Mouse (Mus musculus): Measurements from ENCODE around the gene Papss2.

Papss2 gene

GRCm38 (mm10) chr19:32599006-32599405, 3.4 kb downstream of the Papss2 start:
- in situ Hi-C loops (cut with MboI; ENCODE audit: unreplicated experiment in 2 of 2) = loop anchor here in 1 of 2 experiments (10.0 kb wide), 1 partner anchor 96 kb away; no protein-coding TSS in a partner anchor

- in situ Hi-C loops (cut with MboI; ENCODE audit: unreplicated experiment in 2 of 2) = loop anchor here in 1 of 2 experiments (10.0 kb wide), 1 partner anchor 95 kb away; no protein-coding TSS in a partner anchor
Measured at GRCm38 (mm10) chr19:32599436-32599835, 3.8 kb downstream of the Papss2 start.

GRCm38 (mm10) chr19:32601033-32601770, 5.6 kb downstream of the Papss2 start:
- in situ Hi-C loops (cut with MboI; ENCODE audit: unreplicated experiment in 2 of 2) = no loop called here

- in situ Hi-C loops (cut with MboI; ENCODE audit: unreplicated experiment in 2 of 2) = no loop called here
Measured at GRCm38 (mm10) chr19:32603466-32603865, 7.9 kb downstream of the Papss2 start.

GRCm38 (mm10) chr19:32604127-32604526, 8.5 kb downstream of the Papss2 start:
- in situ Hi-C loops (cut with MboI; ENCODE audit: unreplicated experiment in 2 of 2) = no loop called here

DNA sequence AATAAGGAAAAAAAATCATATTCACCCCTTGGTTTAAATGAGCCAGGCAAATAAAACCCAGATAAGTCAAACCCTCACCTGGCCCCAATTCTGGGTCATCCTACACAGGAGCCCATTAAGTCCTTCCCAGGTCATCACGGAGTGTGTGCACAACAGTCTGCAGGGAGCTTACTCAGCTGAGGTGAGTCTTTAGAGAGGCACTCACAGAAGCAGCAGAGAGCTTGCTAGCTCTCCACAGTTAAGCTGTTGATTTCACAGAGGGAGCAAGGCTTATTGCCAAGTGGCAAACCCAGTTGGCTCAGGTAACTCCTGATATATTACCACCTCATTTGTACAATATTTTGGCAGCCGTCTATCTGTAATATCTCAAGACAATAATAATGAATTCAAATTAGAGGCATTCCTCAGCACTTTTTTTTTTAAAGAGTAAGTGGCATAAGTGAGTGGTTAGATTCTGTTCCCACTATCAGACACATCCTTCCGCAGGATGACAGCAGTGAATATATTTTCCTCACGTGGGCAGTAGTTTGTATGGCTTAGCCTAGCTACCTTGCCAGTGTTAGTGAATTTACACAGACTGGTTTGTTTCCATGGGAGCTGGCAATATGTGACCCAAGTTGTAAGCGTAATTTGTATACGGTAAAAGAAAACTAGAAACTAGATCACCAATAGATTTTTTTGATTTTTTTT, 9.1 kb downstream of the Papss2 start:
- in situ Hi-C loops (cut with MboI; ENCODE audit: unreplicated experiment in 2 of 2) = no loop called here

DNA sequence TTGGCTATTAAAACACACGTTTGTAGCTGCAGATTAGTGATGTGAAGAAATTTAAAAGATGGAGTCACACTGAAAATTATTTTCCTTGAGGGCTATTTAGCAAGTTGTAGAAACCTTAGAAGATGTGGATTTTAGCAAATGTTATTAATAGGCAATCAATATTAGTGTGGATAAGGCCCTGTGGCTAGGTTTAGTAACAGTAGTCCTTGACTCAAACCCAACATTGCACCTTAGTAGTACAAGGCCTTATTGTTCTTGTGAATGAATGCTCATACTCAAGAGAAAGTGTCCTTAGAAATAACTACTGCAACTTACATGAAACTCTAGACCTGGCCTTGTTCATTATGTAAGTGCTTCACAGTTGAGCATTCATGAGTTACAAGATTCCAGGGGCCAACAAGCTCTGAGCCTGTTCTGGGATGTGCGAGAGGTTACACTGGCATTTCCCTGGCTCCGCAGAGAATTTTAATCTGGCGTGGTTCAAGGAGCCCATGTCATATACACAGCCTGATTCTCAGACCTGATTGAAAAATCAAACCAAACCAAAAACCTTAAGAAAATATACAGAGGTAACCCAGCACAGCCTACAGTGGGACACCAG, 10.7 kb downstream of the Papss2 start:
- in situ Hi-C loops (cut with MboI; ENCODE audit: unreplicated experiment in 2 of 2) = no loop called here

- in situ Hi-C loops (cut with MboI; ENCODE audit: unreplicated experiment in 2 of 2) = no loop called here
Measured at GRCm38 (mm10) chr19:32607036-32607435, 11.4 kb downstream of the Papss2 start.

- in situ Hi-C loops (cut with MboI; ENCODE audit: unreplicated experiment in 2 of 2) = no loop called here
Measured at GRCm38 (mm10) chr19:32611386-32612092, 15.9 kb downstream of the Papss2 start.

DNA sequence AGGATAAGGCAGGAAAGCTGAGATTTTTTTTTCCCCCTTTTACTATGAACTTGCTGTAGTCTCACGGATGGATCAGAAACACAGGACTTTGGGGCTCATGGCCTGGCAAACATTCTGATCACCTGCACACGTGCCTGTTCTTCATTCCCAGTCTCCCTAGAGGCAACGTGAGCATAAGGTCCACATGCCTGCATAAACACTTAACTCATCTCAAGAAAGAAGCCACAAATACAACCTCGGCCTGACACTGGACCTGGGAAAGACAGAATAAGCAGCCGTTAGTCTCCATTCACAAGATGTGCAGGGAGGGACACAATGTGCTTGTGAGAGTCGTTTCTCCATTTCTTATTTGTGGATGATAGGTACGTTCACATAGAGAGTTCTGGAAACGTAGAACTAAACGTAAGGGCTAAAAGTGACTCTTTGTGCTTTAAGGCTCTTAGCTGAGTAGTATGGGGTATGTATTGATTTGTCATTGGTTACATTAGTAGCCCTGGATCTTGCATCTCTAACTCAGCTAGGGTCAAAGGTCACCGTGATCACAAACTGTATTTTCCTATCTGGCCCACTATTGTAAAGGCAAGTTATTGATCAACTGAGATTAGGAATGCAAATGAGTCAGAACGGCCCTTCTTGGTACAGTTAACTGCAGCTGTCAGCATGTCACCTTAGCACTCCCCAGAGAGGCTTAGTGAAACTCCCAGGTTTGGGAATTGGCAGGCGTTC, 18.6 kb downstream of the Papss2 start:
- in situ Hi-C loops (cut with MboI; ENCODE audit: unreplicated experiment in 2 of 2) = no loop called here

DNA sequence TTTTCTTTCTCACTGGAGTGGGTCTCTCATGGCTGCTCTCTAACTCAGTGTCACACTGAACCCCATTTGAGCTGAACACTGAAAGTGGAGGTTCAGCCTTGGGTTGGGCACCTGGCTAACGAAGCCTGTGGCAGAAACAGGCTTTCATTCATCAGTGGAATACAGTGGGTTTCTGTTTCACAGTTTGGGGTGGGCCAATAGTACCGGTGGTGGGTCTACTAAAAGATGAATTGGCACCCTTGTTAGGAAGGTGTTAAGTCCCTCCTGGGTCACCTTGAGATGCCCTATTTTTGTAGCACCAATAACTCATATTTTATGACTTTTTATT, 19.1 kb downstream of the Papss2 start:
- in situ Hi-C loops (cut with MboI; ENCODE audit: unreplicated experiment in 2 of 2) = no loop called here

GRCm38 (mm10) chr19:32616646-32617045, 21.1 kb downstream of the Papss2 start:
- in situ Hi-C loops (cut with MboI; ENCODE audit: unreplicated experiment in 2 of 2) = no loop called here

- in situ Hi-C loops (cut with MboI; ENCODE audit: unreplicated experiment in 2 of 2) = no loop called here
Measured at GRCm38 (mm10) chr19:32619739-32620138, 24.1 kb downstream of the Papss2 start.

GRCm38 (mm10) chr19:32620859-32621445, 25.4 kb downstream of the Papss2 start:
- in situ Hi-C loops (cut with MboI; ENCODE audit: unreplicated experiment in 2 of 2) = no loop called here

DNA sequence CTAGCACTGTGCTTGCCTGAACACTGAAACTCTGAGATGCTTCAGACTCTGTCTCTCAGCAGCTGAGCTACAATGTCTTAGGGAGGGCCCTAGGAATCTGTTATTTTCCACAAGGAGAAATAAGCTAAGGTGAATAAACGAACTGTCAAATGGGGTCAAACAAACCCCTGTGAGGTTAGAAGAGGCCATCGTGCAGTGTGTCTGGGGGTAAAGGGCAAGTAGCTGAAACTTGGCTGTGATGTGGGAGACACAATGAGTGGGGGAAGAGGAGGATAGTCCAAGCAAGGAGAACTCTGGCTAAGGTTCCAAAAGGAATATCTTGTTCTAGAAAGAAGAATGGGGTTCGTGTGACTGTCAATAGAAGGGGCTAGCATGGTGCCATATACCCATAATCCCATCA, 26.6 kb downstream of the Papss2 start:
- in situ Hi-C loops (cut with MboI; ENCODE audit: unreplicated experiment in 2 of 2) = no loop called here

DNA sequence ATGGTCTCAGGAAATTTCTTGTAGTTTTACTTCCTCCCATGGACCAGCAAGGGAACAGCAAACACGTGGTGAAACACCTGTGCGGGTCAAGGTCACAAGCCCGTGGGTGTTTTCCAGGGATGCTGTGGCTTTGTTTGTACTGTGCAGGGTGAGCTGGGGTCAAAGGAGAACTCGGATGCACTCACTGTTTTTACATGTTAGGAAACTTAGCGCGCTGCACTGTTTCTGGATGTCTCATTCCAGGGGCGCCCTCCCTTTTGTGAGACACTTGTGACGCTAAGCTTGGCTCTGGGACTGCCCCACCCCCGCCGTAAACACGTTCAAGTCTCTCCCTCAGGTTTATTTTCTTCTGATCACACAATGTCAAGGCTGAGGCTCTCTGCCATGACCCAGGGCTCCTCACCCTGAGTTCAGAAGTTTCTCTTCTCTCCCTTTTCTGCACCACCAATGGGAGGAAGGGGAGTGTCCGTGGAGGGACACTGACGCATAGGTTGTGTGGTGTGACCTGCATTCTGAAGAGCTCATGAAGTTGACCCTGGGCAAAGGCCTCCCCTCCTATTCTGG, 31.3 kb downstream of the Papss2 start:
- in situ Hi-C loops (cut with MboI; ENCODE audit: unreplicated experiment in 2 of 2) = no loop called here

DNA sequence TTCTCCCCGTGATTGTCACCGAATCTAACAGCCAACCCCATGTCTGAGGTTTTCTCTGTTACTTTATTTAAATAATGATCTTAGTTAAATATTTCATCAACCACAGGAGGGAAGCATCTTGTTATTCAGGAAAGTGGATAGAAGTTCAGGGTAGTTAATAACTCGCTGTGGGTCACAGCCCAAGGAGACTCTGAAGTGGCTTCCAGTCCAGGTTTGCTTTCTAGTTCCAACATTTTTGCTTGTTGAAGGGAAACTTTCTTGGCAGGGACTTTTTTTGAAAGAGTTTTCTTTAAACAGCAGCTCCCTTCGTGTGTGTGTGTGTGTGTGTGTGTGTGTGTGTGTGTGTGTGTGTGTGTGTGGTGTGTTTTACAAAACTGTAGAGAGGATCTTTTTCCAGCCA, 32.0 kb downstream of the Papss2 start:
- in situ Hi-C loops (cut with MboI; ENCODE audit: unreplicated experiment in 2 of 2) = no loop called here

- in situ Hi-C loops (cut with MboI; ENCODE audit: unreplicated experiment in 2 of 2) = no loop called here
Measured at GRCm38 (mm10) chr19:32628572-32629132, 33.1 kb downstream of the Papss2 start.

DNA sequence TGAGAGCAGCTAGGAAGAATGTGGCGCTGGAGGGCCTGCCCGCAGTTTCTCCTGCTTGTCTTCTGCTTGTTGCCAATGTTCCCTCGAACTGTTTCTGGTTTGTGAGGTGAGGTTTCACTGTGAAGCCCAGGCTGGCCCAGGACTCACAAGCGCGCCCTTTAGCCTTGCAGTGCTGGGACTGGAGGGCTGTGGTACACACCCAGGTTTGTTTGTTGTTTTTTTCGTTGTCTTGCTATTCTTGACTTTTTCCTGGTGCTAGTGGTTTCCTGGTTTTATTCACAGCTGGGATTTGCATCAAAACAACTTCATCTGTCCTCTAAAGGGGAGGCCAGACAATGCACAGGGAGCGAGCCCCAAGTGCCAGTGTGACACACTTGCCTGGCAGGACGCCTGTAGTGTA, 39.3 kb downstream of the Papss2 start:
- in situ Hi-C loops (cut with MboI; ENCODE audit: unreplicated experiment in 2 of 2) = no loop called here
